Mouse (Mus musculus) urinary bladder, postnatal 25 days (tissue): ENCODE measurements around the gene M6pr.

Experiments
- DNase-seq: peaks from one replicate; pipeline ENCODE4 v3.0.0; 2022; ENCODE audit warnings: low spot score

Gene M6pr

GRCm38 (mm10) chr6:122308505-122309393, at the start of gene M6pr:
Gene M6pr (plus strand): TSS chr6:122308720.
- DNase-seq = peak; percentile 81

- no peak for DNase-seq
Measured at GRCm38 (mm10) chr6:122262543-122262942, 46.0 kb upstream of the M6pr start.

GRCm38 (mm10) chr6:122268561-122268960, 40.0 kb upstream of the M6pr start:
- peak; percentile 12 for DNase-seq

- no peak for DNase-seq
Measured at GRCm38 (mm10) chr6:122269170-122269569, 39.4 kb upstream of the M6pr start.

GRCm38 (mm10) chr6:122270152-122270551, 38.4 kb upstream of the M6pr start:
- DNase-seq = no peak

GRCm38 (mm10) chr6:122274546-122274945, 34.0 kb upstream of the M6pr start:
- no peak for DNase-seq

GRCm38 (mm10) chr6:122276565-122276964, 32.0 kb upstream of the M6pr start:
- no peak for DNase-seq

- no peak for DNase-seq
Measured at GRCm38 (mm10) chr6:122282782-122283181, 25.7 kb upstream of the M6pr start, which contains the start of gene Klrg1. Gene Klrg1 (minus strand): TSS chr6:122282882.

- DNase-seq = no peak
Measured at GRCm38 (mm10) chr6:122283429-122283828, 25.1 kb upstream of the M6pr start.

GRCm38 (mm10) chr6:122284304-122284703, 24.2 kb upstream of the M6pr start:
- DNase-seq = no peak

- no peak for DNase-seq
Measured at GRCm38 (mm10) chr6:122284823-122285222, 23.7 kb upstream of the M6pr start.

GRCm38 (mm10) chr6:122288263-122288662, 20.3 kb upstream of the M6pr start:
- DNase-seq = no peak

- no peak for DNase-seq
Measured at GRCm38 (mm10) chr6:122289313-122289712, 19.2 kb upstream of the M6pr start.

GRCm38 (mm10) chr6:122290253-122290652, 18.3 kb upstream of the M6pr start:
- DNase-seq = no peak

GRCm38 (mm10) chr6:122291264-122291663, 17.3 kb upstream of the M6pr start:
- DNase-seq = no peak

GRCm38 (mm10) chr6:122291735-122292134, 16.8 kb upstream of the M6pr start:
- DNase-seq = no peak

GRCm38 (mm10) chr6:122292184-122292583, 16.3 kb upstream of the M6pr start:
- DNase-seq = no peak

GRCm38 (mm10) chr6:122293121-122293520, 15.4 kb upstream of the M6pr start:
- DNase-seq = no peak

GRCm38 (mm10) chr6:122293796-122294195, 14.7 kb upstream of the M6pr start:
- DNase-seq = no peak

GRCm38 (mm10) chr6:122294290-122294689, 14.2 kb upstream of the M6pr start:
- DNase-seq = no peak

- DNase-seq = no peak
Measured at GRCm38 (mm10) chr6:122295242-122295641, 13.3 kb upstream of the M6pr start.

GRCm38 (mm10) chr6:122296918-122297278, 11.6 kb upstream of the M6pr start:
- no peak for DNase-seq

- no peak for DNase-seq
Measured at GRCm38 (mm10) chr6:122297279-122298222, 11.0 kb upstream of the M6pr start.
